Mouse (Mus musculus) heart, adult 2 months (tissue): ENCODE measurements around the gene Ddx43.

Experiments
- CTCF ChIP-seq: fragments of 200-600 bp; IDR thresholded peaks from 2 replicates; pipeline ENCODE4 v1.8.1; 2022; ENCODE audit warnings: antibody characterized with exemption, mild to moderate bottlenecking, moderate library complexity
- EP300 ChIP-seq: fragments of 200-500 bp; IDR thresholded peaks from 2 replicates; pipeline ENCODE4 v1.6.1; 2011; ENCODE audit warnings: low read depth, low read length, control low read depth; ENCODE audit not compliant: insufficient read depth
- POLR2A ChIP-seq: fragments of 200-500 bp; IDR thresholded peaks from 2 replicates; pipeline ENCODE4 v1.6.1; 2011; ENCODE audit warnings: mild to moderate bottlenecking, low read depth, low read length, control low read depth; ENCODE audit not compliant: insufficient read depth

- TF ChIP-seq EP300 (no peak), CTCF (no peak), POLR2A (peak; percentile 72)
These were observed 47.2 kb downstream of the Ddx43 start, which contains the start of gene Cgas for GRCm38 (mm10) chr9:78442579-78443392.
